Mouse (Mus musculus) stomach, embryonic 16.5 days (tissue): Measurements from ENCODE around the gene Tdrd1. TPM values are rescaled to one million over a fixed set of nuclear protein-coding genes. Genes with fewer than 3 reads are reported as not detected.
A peak's percentile ranks its signal among the peaks of the same experiment; 100 is the strongest.

Experiments
- ATAC-seq: fragments of 200-750 bp; cut with Nextera tagmentation; 2 replicates; pipeline ENCODE4 v1.8.0; 2017; ENCODE audit warnings: moderate number of reproducible peaks, moderate TSS enrichment; ENCODE audit not compliant: insufficient read depth, low FRiP score
- H3K27ac ChIP-seq: fragments of 300-500 bp; sonication (generic); 2 replicates; pipeline ENCODE4 v1.5.1; 2014; ENCODE audit warnings: low read length
- H3K27me3 ChIP-seq: fragments of 300-500 bp; sonication (generic); 2 replicates; pipeline ENCODE4 v1.6.1; 2014; ENCODE audit warnings: low read length, control low read depth, mixed read lengths; ENCODE audit not compliant: control insufficient read depth, insufficient read depth
- H3K36me3 ChIP-seq: fragments of 300-500 bp; sonication (generic); 2 replicates; pipeline ENCODE4 v1.6.1; 2014; ENCODE audit warnings: low read length; ENCODE audit not compliant: control insufficient read depth, insufficient read depth
- H3K4me1 ChIP-seq: fragments of 300-500 bp; sonication (generic); 2 replicates; pipeline ENCODE4 v1.6.1; 2014; ENCODE audit warnings: low read length, control low read depth, mixed read lengths; ENCODE audit not compliant: control insufficient read depth, insufficient read depth
- H3K4me2 ChIP-seq: fragments of 300-500 bp; sonication (generic); 2 replicates; pipeline ENCODE4 v1.6.1; 2014; ENCODE audit warnings: low read depth, low read length, mixed read lengths
- H3K4me3 ChIP-seq: fragments of 300-500 bp; sonication (generic); replicated peaks from 2 replicates; pipeline ENCODE4 v1.5.1; 2014; ENCODE audit warnings: mild to moderate bottlenecking, low read length
- H3K9ac ChIP-seq: fragments of 300-500 bp; sonication (generic); 2 replicates; pipeline ENCODE4 v1.6.1; 2014; ENCODE audit warnings: low read length
- H3K9me3 ChIP-seq: fragments of 300-500 bp; sonication (generic); replicated peaks from 2 replicates; pipeline ENCODE4 v1.6.1; 2016; ENCODE audit warnings: low read length, control low read depth; ENCODE audit not compliant: control insufficient read depth
- WGBS: fragments of 180-500 bp; shearing (Covaris S2); extraction: QIAGEN DNeasy Blood & Tissue Kit; methylation state at CpG from one replicate; pipeline ENCODE4 v1.1.7; 2014; 5-methylcytosine and 5-hydroxymethylcytosine counted together
- polyA plus RNA-seq: library from polyadenylated mRNA; unstranded; fragments of >200 nt; fragmentation: Nextera tagmentation; extraction: Ambion mirVana; gene quantifications from 2 replicates; pipeline ENCODE4 v1.2.1, GENCODE M21; 2015

The Tdrd1 gene
- polyA plus RNA-seq, 1 experiment from 2014 or later: 3.1 TPM

DNA sequence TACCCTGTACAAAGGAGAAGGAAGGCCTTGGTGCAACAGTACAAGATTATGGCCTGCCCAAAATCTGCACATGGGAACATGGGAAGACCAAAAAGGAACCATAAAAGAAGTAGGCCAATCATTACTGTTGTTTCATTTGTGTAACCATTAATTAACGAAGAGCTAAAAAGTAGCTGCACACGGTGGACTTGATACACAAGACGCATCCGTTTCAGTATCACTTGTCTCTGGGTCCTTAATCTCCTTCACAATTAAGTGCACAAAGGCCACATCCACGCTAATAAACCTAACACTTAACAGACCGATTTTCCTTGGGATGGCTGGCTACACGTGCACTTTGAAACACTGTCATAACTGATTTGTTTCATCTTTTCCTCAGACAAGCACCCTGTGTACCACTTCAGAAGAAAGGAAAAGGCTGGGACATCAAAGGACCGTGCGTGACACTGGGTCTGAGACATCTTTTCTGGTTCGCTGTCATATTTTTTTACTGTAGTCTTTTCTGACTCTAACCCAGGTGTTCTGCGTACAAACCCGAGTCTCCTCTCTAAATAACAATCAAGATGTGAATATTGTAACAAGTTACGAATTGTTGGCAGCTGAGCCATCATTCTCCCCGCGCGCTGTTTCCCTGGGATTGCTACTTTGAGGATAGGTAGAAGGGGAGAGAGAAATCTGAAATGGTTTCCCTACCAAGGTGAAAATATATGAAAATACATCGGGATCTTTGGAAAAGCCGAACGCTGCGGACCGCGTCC lies 4.8 kb upstream of the Tdrd1 start:
- WGBS: 7% methylated on average over 22 of the region's 22 CpGs
- Histone ChIP-seq H3K4me2 (peak overlapping the region; percentile 76), H3K4me3 (peak overlapping the region; percentile 98), H3K36me3 (no peaks in the 10 kb centered on the region), H3K4me1 (peaks cover 31% of the 10 kb centered on the region), H3K9me3 (no peaks in the 10 kb centered on the region), H3K9ac (peak overlapping the region; percentile 97), H3K27ac (peak overlapping the region; percentile 93), H3K27me3 (no peaks in the 10 kb centered on the region)
- ATAC-seq: no peak

DNA sequence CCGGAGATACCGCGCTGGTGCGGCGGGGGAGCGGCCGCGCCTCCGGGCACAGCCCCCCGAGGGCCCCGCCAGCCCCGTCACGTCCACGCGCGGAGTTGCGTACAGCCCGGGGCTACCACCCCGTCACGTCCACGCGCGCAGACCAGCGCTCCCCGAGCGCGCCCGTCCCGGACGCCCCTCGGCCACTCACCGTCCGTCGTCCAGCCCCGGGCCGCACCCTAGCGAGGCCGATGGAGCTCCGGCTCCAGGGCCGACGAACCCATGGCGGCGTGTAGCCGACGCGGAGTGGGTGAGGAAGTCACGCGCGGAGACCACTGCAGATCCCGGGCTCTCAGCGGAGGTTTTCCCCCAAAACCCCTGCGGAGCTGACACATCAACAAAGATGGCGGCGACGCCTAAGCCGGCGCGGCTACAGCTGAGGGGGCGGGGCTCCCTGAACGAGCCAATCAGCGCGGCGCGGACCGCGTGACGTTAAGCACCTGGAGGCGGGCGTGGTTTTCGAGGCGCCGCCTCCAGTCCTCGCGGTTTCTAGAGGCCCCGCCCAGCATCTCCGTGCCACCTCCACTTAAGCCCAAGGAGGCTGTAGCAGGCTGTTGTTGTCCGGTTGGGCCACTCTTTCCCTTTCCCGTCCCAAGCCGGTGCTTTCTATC lies 4.1 kb upstream of the Tdrd1 start, which contains the start of gene Ccdc186:
Gene Ccdc186 (minus strand): TSS at position 393 of the 650 bp plus-strand sequence.
- Histone ChIP-seq H3K27me3 (no peaks in the 10 kb centered on the region), H3K4me2 (peak within 1 kb of the TSS; percentile 76), H3K36me3 (no peaks in the 10 kb centered on the region), H3K9me3 (0 out of 2 replicates have a peak, but pooled peaks cover 3% of the 10 kb centered on the region), H3K4me1 (peaks cover 29% of the 10 kb centered on the region), H3K9ac (peak within 1 kb of the TSS; percentile 97), H3K4me3 (peak within 1 kb of the TSS; percentile 98), H3K27ac (peak within 1 kb of the TSS; percentile 93)
- peak; percentile 97 for ATAC-seq
- under 1% methylated on average over 79 of the region's 79 CpGs for WGBS

DNA sequence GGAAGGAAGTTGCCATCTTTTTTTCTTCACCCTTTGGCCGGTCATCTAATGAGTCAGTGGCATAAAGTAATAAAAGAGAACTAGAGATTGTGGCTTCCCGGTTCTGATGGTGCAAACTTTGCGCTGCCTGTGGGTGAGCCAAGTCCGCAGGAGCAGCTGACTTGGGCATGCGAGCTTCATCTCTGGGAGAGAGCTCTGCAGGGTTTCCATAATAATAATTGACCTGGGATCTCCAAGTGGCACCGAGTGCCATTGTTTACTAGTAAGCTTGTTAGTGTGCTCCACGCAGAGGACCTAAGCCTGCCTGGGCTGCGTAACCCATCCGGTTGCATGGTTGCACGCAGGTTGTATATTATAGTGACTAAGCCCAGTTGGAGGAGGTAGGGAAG lies 3.6 kb upstream of the Tdrd1 start:
- peaks cover 25% of the 10 kb centered on the region for H3K4me1 ChIP-seq
- peak overlapping the region; percentile 64 for H3K27ac ChIP-seq
- H3K27me3 ChIP-seq: no peaks in the 10 kb centered on the region
- peak overlapping the region; percentile 98 for H3K4me3 ChIP-seq
- H3K4me2 ChIP-seq: peak overlapping the region; percentile 71
- no peaks in the 10 kb centered on the region for H3K36me3 ChIP-seq
- peak overlapping the region; percentile 66 for H3K9ac ChIP-seq
- 0 out of 2 replicates have a peak, but pooled peaks cover 3% of the 10 kb centered on the region for H3K9me3 ChIP-seq
- ATAC-seq: peak; percentile 51
- WGBS: 17% methylated on average over 10 of the region's 10 CpGs

DNA sequence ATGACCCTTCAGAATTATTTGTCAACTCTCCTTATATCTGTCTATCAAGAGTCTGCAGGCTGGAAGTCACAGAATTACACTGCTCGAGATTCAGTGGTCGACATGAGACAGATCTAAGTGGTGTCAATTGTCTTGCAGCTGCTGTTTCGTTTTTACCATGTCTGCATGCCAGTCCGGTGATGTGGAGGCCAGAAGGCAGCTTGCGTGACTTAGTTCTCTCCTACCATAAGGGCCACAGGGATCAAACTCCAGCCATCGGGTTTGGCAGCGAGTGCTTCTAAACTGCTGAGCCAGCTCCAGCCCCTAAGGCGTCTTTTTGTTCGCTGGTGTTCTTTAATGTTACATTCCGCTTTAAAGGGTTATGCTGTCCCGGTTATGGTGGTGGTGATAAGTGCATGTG lies 2.3 kb downstream of the Tdrd1 start:
- H3K27me3 ChIP-seq: no peaks in the 10 kb centered on the region
- WGBS: 81% methylated on average over 11 of the region's 11 CpGs
- H3K9ac ChIP-seq: no peak overlapping the region
- no peak for ATAC-seq
- H3K4me3 ChIP-seq: no peak overlapping the region
- H3K27ac ChIP-seq: no peak overlapping the region
- peaks cover 7% of the 10 kb centered on the region for H3K4me1 ChIP-seq
- 0 out of 2 replicates have a peak, but pooled peaks cover 3% of the 10 kb centered on the region for H3K9me3 ChIP-seq
- no peak overlapping the region for H3K4me2 ChIP-seq
- H3K36me3 ChIP-seq: no peaks in the 10 kb centered on the region

DNA sequence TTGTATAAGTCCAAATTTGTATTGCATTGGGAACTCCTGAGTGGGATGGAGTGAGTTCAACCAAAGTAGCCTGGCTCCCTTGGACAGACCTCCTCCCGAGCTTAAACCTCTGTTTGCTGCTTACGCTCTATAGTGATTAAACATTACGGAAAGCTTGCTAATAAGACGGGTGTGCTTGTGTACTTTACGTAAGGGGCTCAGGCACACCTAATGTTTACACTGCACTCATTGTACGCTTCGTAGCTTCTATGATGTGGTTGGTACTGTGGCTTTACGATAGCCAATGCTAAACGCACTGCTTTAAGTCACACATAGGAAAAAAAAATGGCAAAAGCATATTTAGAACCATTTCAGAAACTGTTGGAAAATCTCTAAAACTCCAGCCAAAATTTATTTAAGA lies 3.3 kb downstream of the Tdrd1 start:
- Histone ChIP-seq H3K36me3 (no peaks in the 10 kb centered on the region), H3K27me3 (no peaks in the 10 kb centered on the region), H3K4me1 (peaks cover 7% of the 10 kb centered on the region), H3K27ac (no peak overlapping the region), H3K9ac (no peak overlapping the region), H3K9me3 (0 out of 2 replicates have a peak, but pooled peaks cover 3% of the 10 kb centered on the region), H3K4me2 (no peak overlapping the region), H3K4me3 (no peak overlapping the region)
- peak; percentile 58; the same call in 1 of the 2 replicates for ATAC-seq
- WGBS: 56% methylated on average over 9 of the region's 9 CpGs

DNA sequence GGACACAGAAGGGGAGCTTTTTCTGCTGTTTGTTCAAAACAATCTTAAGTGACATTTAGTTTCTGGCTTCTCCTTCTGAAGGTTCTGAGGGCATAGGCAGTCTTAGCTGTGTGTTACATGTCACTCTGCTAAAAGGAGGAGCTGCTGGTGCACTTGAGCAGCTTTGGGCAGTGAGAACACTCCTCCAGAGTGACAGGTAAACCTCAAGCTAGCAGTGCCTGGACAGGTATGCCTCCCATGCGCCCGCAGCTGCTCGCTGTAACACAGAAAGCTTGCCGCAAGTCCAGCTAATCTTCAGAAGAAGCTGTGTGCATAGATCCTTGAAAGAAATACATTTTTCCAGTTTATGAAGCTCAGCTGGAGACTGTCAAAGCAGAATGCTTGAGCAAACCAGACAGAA lies 4.2 kb downstream of the Tdrd1 start:
- H3K27ac ChIP-seq: no peak overlapping the region
- H3K4me1 ChIP-seq: peaks cover 8% of the 10 kb centered on the region
- ATAC-seq: no peak
- H3K36me3 ChIP-seq: no peaks in the 10 kb centered on the region
- H3K27me3 ChIP-seq: no peaks in the 10 kb centered on the region
- no peak overlapping the region for H3K4me2 ChIP-seq
- WGBS: 60% methylated on average over 4 of the region's 4 CpGs
- H3K9ac ChIP-seq: no peak overlapping the region
- H3K4me3 ChIP-seq: no peak overlapping the region
- 0 out of 2 replicates have a peak, but pooled peaks cover 3% of the 10 kb centered on the region for H3K9me3 ChIP-seq

DNA sequence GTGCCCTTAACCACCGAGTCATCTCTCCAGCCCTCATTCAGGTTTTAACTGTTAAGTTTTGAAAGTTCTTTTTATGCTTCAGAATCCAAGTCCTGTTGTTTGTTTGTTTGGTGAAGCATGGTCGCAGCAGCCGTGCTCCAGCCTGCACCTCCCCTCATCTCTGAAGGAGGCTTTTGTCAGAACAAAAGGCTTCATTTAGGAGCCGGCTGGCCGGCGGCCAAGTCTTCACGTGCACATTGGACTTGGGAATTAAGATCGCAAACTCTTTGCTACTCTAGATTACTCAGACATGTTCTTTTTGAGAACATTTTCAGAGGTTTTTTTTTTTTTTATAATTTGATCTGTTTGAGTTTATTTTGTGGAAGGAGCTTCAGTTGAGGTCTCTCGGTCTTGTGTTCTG lies 9.3 kb downstream of the Tdrd1 start:
- WGBS: 49% methylated on average over 9 of the region's 9 CpGs

DNA sequence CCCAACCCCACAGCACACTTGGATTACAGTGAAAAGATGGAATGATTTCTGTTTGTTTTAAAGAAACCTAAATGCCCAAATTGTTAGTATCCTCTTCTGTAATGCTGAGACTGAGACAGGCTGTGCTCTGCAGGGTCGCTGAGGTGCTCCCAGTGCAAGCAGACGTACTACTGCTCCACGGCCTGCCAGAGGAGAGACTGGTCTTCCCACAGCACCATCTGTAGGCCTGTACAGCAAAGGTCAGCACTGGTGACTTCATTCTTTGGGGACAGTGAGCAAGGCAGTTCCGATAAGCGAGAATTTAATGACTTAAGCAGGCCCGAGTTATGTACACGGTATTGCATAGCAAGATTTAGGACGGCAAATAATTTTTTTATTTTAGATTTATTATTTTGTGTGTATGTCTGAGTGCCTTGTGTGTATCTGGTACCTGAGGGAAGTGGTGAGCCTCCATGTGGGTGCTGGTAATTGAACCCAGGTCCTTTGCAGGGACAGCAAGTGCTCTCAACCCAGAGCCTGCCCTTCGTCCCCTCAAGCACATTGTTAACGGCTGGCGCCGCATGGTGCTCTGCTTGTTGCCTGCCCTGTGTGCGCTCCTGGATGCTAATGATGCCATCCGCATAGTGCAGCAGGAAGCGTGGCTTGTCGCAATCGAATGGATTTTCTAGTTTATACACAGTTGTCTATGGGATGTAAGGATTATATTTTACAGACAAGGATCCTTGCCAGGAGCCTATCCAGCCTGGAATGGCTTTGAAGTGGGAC lies 13.1 kb downstream of the Tdrd1 start:
- H3K4me1 ChIP-seq: peaks cover 18% of the 10 kb centered on the region; the same call in 1 of the 2 replicates
- H3K9me3 ChIP-seq: no peaks in the 10 kb centered on the region
- H3K4me3 ChIP-seq: no peak overlapping the region
- no peaks in the 10 kb centered on the region for H3K27me3 ChIP-seq
- no peak overlapping the region for H3K9ac ChIP-seq
- WGBS: 70% methylated on average over 17 of the region's 17 CpGs
- H3K36me3 ChIP-seq: no peaks in the 10 kb centered on the region
- no peak overlapping the region for H3K27ac ChIP-seq
- H3K4me2 ChIP-seq: no peak overlapping the region
- no peak for ATAC-seq

More for the DNA sequence above, 9.3 kb downstream of the Tdrd1 start:
- no peaks in the 10 kb centered on the region for H3K36me3 ChIP-seq
- ATAC-seq: no peak
- H3K4me2 ChIP-seq: no peak overlapping the region
- H3K9ac ChIP-seq: no peak overlapping the region
- no peaks in the 10 kb centered on the region for H3K9me3 ChIP-seq
- H3K27ac ChIP-seq: no peak overlapping the region
- H3K4me3 ChIP-seq: no peak overlapping the region
- peaks cover 12% of the 10 kb centered on the region; the same call in 1 of the 2 replicates for H3K4me1 ChIP-seq
- H3K27me3 ChIP-seq: no peaks in the 10 kb centered on the region
